Comparison of ENCODE assay signal across 12 mouse cellular contexts in genomic region chr2:129240726-129241432, GRCm38 (mm10). TPM values are rescaled to one million over a fixed set of nuclear protein-coding genes. Genes with fewer than 3 reads are reported as not detected.
DNase-seq lines count a peak whose midpoint lies in the region; ATAC-seq lines count a peak whose summit lies in the region.
"Had no signal": no experiment of that assay in that cellular context is flagged by ENCODE, and none has a peak within 500 bp of the region (broad histone marks: within the 10 kb centered on the region; RNA-seq: fewer than 3 reads in every experiment).

No protein-coding gene starts in this region.

- peak; percentile 61 for DNase-seq in kidney, adult 9 months
- no peak for DNase-seq in kidney, postnatal 14 days
- peak; percentile 23 to 58 for DNase-seq in right cerebral cortex, postnatal 36 days (ENCODE audit: low spot score in 2 of 2)
- no peak for DNase-seq in right cerebral cortex, postnatal 4 days
- DNase-seq in layer of hippocampus, adult 8-10 months (ENCODE audit: low spot score in 2 of 2) = peak; percentile 44 to 64
- peak; percentile 68 for DNase-seq in telencephalon, adult 2 months (ENCODE audit: low read depth, low spot score)
- DNase-seq in lung, postnatal 36 days = no peak
- DNase-seq: adrenal gland, adult 2 months; kidney, adult 18-20 months; spleen, adult 18-20 months; thymus, postnatal 25 days had no signal

- no peak for ATAC-seq in activated CD4-positive, CD25-positive, alpha-beta regulatory T cell, adult 4 months

RNA-seq across cellular contexts. Expression of gene Slc20a1, which starts 42.3 kb away (rescaled TPM):
- total RNA-seq in layer of hippocampus, adult 8-10 months (2022) = 100 to 1,000 TPM; 143 to 159 (median 145) TPM
- 10 to 100 TPM; 68.0 to 74.3 TPM for polyA plus RNA-seq in activated CD4-positive, CD25-positive, alpha-beta regulatory T cell, adult 4 months (2017; shearing (Covaris generic))

RNA-seq across cellular contexts. Expression of gene Ckap2l, which starts 56.1 kb away (rescaled TPM):
- under 1 TPM; 0.18 to 0.54 (median 0.46) TPM for total RNA-seq in layer of hippocampus, adult 8-10 months (2022)
- polyA plus RNA-seq in activated CD4-positive, CD25-positive, alpha-beta regulatory T cell, adult 4 months (2017; shearing (Covaris generic)) = 10 to 100 TPM; 10.8 to 18.2 TPM

Comparison
In these comparisons a context has a peak if more than half of its experiments do, and no peak if none do; other contexts are left out.
1. DNase-seq: peak in kidney, adult 9 months (single experiment), right cerebral cortex, postnatal 36 days (2 of 2), layer of hippocampus, adult 8-10 months (2 of 2) and telencephalon, adult 2 months (single experiment); none in kidney, postnatal 14 days (single experiment), right cerebral cortex, postnatal 4 days (single experiment) and lung, postnatal 36 days (single experiment).